Mouse (Mus musculus) R1 (cell line): Measurements from ENCODE around the gene Atp7a.
A peak's percentile ranks its signal among the peaks of the same experiment; 100 is the strongest.
"Not testable (repeated sequence)": the region's sequence is repeated elsewhere in the genome, so short reads cannot be mapped to it uniquely, and the experiment has no call there.

Source experiments
- DNase-seq: peaks from one replicate; pipeline ENCODE4 v3.0.0-alpha.2; 2018; ENCODE audit warnings: low read depth, low spot score

The Atp7a gene

GRCm38 (mm10) chrX:106026418-106027342 is at the start of gene Atp7a:
Gene Atp7a (plus strand): TSS chrX:106027276.
- DNase-seq, result peak; percentile 93

GRCm38 (mm10) chrX:106001605-106002004 is 25.5 kb upstream of the Atp7a start:
- no peak for DNase-seq

- no peak for DNase-seq
These were observed 16.3 kb upstream of the Atp7a start for GRCm38 (mm10) chrX:106010762-106011161.

DNA sequence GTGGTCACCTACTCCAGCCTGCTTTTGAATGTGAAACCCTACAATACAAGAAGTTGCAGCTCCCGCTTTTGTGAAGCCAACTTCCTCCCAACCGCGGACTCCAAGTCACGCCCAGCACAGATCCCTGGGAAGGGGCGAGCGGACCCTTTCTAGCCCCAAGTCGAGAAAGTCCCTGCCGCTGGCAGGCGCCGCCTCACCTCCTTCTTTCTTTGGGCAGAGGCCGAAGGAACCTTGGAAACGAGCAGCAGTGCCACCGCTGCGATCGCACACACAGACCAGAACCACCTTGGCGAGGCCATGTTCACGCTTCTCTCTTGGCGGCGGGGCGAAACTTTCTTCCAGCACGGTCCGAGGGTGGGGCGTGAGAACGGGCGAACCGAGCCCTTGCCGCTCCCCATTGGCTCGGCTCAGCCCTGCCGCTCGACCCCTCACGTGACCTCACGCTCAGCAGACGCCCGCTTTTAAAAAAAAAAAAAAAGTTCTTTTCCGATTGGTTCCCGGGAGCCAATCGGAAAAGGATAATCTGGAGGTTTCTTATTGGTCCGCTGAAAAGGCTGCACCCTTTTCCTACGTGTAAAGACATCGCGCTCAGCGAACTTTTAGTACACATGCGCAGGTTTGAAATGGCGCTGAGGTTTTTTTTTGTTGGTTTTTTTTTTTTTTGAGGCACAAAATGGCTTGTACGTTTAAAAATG is 15.5 kb upstream of the Atp7a start, which contains the start of gene Magt1:
Gene Magt1 (minus strand): TSS at position 442 of the 695 bp plus-strand sequence.
- peak; percentile 96 for DNase-seq

DNA sequence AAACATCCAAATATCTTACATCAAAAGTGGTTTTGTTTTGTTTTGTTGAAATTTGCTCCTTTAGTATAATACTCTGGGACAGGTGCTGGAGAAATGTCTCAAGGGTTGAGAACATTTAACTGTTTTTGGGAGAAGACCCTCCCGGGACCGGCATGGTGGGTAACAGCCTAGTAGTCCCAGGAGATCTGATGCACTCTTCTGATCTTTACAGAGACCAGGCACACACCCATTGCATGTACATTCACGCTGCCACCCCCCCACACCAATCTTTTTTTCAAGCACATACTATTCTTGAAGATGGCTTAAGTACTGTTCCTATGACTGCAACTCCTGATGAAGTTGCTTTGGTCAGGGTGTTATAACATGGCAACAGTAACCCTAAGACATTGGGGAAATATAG is 14.5 kb upstream of the Atp7a start:
- DNase-seq, result no peak

DNA sequence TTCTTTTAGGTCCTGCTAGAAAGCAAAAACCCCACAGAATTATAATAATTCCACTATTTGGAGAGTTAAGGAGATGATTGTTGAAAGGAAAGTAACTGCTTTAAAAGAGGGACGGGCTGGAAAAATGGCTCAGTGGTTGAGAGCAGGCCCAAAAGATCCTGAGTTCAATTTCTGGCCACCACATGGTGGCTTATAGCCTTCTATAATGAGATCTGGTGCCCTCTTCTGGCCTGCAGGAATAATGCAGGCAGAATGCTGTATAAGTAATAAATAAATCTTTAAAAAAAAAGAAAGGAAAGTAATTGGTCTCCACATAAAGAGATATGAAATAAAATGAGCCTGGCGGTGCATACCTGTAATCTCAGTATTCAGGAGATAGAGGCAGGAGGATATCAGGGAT is 13.9 kb upstream of the Atp7a start:
- DNase-seq, result peak; percentile 74

GRCm38 (mm10) chrX:106014741-106015377 is 12.2 kb upstream of the Atp7a start:
- not testable (repeated sequence) for DNase-seq

DNA sequence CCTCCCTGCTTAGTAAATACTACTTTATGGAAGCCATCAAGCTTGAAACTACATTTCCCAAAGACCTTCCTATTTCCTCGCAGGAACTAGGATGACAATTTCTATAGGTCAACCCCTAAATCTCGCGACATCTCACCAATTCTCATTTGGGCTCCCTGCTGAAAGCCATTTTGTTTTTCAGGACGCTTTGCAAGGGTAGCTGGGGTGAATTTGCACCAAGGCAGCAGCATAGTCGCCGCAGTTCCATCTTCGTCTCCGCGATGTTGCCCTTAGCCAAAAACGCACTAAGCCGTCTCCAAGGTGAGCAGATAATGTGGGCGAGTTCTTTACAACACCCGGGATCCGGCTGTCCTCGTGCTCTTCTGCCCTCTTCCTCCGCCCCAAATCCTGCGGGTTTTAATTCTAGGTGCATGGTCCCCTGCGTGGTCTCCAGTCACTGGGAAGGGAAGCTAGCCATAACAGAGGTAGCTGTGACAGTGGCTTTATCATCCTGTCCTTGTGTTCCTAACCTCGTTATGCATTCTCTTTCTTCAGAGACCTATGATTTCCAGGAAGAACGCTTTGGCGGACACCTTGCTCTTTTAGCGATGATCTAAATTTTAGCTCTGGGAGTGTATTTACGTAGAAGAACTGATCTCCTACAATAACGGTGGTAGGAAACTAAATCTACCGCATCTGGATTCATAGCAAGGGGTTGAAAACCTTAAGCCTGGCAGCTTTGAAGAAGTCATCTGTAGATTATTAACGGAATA is 11.3 kb upstream of the Atp7a start, which contains the start of gene Cox7b:
Gene Cox7b (plus strand): TSS at position 130 of the 752 bp plus-strand sequence.
- DNase-seq, result peak; percentile 92

DNA sequence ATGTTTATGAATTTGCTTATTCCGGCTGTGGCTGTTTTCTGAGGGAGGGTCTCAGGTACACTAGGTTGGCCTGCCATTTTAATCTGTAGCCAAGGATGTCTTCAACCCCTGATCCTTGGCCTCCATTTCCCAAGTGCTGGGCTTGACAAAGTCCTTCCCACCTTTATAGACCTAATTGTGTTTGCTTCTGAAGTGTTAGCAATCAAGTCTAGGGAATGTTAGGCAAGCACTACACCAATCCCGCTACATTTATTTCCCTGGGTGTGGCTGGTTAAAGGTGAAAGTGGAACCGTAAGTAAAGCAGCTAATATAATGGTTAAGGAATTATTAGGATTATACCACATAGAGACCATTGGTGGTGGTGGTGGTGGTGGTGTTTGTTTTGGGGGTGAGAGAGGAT is 10.0 kb upstream of the Atp7a start:
- no peak for DNase-seq

DNA sequence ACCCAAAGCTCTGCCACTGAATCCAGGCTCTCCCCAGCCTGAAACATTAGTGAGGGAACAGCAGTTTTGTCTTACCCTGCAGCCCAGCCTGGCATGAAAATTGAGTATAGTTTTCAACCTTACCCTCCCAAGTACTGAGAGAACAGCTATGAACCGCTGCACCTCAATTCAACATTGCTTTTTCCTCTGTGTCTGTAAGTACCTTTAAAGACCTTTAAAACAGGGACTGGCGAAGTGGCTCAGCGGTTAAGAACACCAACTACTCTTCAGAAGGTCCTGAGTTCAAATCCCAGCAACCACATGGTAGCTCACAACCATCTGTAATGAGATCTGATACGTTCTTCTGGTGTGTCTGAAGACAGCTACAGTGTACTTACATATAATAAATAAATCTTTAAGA is 9.6 kb upstream of the Atp7a start:
- no peak for DNase-seq

- DNase-seq, result no peak
These were observed 233 bp downstream of the Atp7a start for GRCm38 (mm10) chrX:106027343-106027674.

GRCm38 (mm10) chrX:106030176-106030575 is 3.1 kb downstream of the Atp7a start:
- no peak for DNase-seq

GRCm38 (mm10) chrX:106031124-106031523 is 4.0 kb downstream of the Atp7a start:
- DNase-seq, result no peak

DNA sequence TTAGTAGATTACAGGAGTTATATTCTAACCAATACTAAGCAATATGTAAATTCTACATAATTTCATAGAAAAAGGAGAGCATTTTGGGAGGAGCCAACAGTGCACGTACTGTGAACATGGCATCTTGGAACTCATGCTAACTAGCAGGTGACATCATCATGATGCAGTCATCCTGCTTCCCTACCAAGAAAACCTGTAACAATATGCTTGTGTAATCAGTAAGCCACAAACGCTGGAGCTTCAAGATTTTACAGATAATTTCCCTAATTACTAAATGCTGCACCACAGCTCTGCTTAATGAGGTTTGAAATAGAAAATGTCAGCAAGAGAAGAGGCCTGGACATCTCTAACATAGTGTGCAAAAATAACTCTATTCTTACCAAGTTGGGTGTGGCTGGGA is 8.7 kb downstream of the Atp7a start:
- DNase-seq, result no peak

DNA sequence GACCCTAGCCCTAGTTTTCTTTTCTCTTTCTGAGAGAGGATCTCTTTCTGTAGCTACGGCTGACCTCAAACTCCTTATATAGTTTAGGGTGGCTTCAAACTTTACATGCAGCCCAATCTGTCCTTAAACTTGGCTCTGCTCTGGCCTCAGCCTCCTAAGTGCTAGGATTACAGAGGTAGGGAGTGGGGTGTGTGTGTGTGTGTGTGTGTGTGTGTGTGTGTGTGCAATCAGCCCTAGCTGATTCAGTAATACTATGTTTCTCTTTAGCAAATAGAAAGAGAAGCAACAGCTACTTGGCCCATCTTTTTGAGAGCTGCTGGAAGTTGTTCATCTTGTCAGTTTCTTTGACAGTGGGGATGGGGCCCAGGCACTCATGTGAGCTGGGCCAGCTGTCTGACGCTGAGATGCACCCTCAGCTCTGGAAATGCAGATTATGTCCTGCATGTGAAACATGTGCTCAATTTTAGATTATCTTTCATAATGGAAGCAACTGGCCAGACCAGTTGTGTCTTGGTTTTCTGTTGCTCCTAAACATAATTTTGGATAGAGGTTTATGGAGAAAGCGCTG is 10.2 kb downstream of the Atp7a start:
- DNase-seq, result no peak

GRCm38 (mm10) chrX:106043863-106044617 is 17.0 kb downstream of the Atp7a start:
- no peak for DNase-seq

DNA sequence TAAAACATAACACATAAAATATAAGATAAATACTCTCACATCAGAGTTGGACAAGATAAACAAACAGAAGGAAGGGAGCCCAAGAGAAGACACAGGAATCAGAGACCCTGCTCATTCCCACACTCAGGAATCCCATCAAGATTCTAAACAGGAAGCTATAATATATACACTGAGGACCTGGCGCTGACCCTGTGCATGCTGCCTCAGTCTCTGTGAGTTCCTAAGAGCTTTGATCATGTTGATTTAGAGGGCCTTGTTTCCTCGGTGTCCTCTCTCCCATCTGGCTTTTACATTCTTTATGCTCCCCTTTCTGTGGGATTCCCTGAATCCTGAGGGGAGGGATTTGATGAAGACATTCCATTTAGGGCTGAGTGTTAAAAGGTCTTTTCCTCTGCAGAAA is 18.4 kb downstream of the Atp7a start:
- DNase-seq, result peak; percentile 6

DNA sequence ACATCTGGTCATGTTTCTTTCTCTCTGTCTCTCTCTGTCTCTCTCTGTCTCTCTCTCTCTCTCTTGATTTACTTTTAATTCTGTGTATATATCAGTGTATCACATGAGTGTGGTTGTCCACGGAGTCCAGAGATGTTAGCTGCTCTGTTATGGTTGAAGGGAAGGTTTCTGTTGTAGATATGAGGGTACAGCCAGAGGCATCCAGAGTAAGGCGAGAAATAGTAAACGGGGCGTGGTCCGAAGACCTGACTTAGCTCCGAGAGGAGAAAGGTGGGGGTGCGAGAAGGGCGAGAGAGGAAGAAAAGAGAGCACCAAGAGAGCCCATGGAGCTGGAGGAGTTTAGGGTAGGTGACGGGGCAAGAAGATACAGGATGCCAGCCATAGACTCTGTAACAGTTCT is 18.9 kb downstream of the Atp7a start:
- no peak for DNase-seq

DNA sequence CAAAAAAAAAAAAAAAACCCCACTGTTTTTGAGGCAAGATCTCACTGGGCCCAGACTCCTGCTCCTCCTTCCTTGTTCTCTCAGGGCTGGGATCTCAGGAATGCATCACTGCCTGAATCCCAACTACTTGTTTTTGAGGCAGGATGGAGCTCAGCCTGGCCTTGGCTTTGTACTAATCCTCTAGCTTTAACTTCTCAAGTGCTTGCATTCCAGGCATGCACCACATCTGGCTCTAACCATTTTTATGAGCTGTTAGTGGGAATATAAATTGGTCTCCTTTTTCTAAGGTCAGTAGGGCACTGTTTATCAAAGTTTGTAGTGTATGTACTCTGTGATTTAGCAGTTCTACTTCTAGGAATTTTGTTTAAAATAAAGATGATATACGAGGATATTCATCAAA is 21.1 kb downstream of the Atp7a start:
- DNase-seq, result peak; percentile 18

- DNase-seq, result peak; percentile 4
These were observed 50.8 kb downstream of the Atp7a start for GRCm38 (mm10) chrX:106077858-106078257.
